Mouse (Mus musculus) lung, adult 2 months (tissue): ENCODE measurements around the gene Vmn2r55. TPM values are rescaled to one million over a fixed set of nuclear protein-coding genes. Genes with fewer than 3 reads are reported as not detected.
"Not testable (repeated sequence)": the region's sequence is repeated elsewhere in the genome, so short reads cannot be mapped to it uniquely, and the experiment has no call there.

Experiments used
- DNase-seq: peaks from one replicate; pipeline ENCODE4 v3.0.0; 2022
- H3K4me1 ChIP-seq: fragments of 200-500 bp; 2 replicates; pipeline ENCODE4 v1.6.1; 2011; ENCODE audit warnings: low read length; ENCODE audit not compliant: control insufficient read depth, insufficient read depth
- H3K4me3 ChIP-seq: fragments of 200-500 bp; replicated peaks from 2 replicates; pipeline ENCODE3; 2011; ENCODE audit warnings: low read depth, mild to moderate bottlenecking, control low read depth, low read length; ENCODE audit errors: extremely low read depth
- CTCF ChIP-seq: fragments of 200-500 bp; IDR thresholded peaks from 2 replicates; pipeline ENCODE4 v1.5.1; 2011; ENCODE audit warnings: mild to moderate bottlenecking, low read length, control low read depth; ENCODE audit not compliant: insufficient read depth
- POLR2A ChIP-seq: fragments of 200-500 bp; IDR thresholded peaks from 2 replicates; pipeline ENCODE4 v1.6.1; 2011; ENCODE audit warnings: low read depth, mild to moderate bottlenecking, control low read depth, low read length, borderline replicate concordance; ENCODE audit errors: extremely low read depth
- WGBS: fragments of 180-500 bp; shearing (Covaris S2); methylation state at CpG from one replicate; pipeline ENCODE4 v1.1.7; 2018; 5-methylcytosine and 5-hydroxymethylcytosine counted together
- polyA plus RNA-seq: library from polyadenylated mRNA; depleted of rRNA; stranded (reverse); fragments of >200 nt; gene quantifications from 2 replicates; pipeline ENCODE4 v1.2.3, GENCODE M21; 2012; rRNA removed

Gene Vmn2r55
- polyA plus RNA-seq, result not detected in 2 replicates

- not testable (repeated sequence) for H3K4me1 ChIP-seq, H3K4me3 ChIP-seq, DNase-seq
- WGBS, result 83% methylated on average over 3 of the region's 3 CpGs
Observed at GRCm38 (mm10) chr7:12684903-12685302, at the start of gene Vmn2r55. Gene Vmn2r55 (minus strand): TSS chr7:12685003.

GRCm38 (mm10) chr7:12640219-12640618, 44.6 kb downstream of the Vmn2r55 start, which contains the start of gene Vmn2r54:
Gene Vmn2r54 (minus strand): TSS chr7:12640319.
- H3K4me3 ChIP-seq, DNase-seq, H3K4me1 ChIP-seq: not testable (repeated sequence)
- 69% methylated on average over 3 of the region's 4 CpGs for WGBS

- Histone ChIP-seq H3K4me1 (no peaks in the 10 kb centered on the region), H3K4me3 (no peak within 1 kb of the TSS)
- DNase-seq, result no peak
- no peak for TF ChIP-seq CTCF
- no peak for TF ChIP-seq POLR2A
Observed at GRCm38 (mm10) chr7:12608688-12609087, 76.1 kb downstream of the Vmn2r55 start, which contains the start of gene Vmn2r53. Gene Vmn2r53 (minus strand): TSS chr7:12608788.

Other genes starting within 250 kb of the Vmn2r55 start
- 2.8 and 3.3 TPM in 2 replicates for gene Zfp606, start 206.7 kb downstream of the Vmn2r55 start, polyA plus RNA-seq
- not detected in 2 replicates for gene 2900092C05Rik, start 172.5 kb downstream of the Vmn2r55 start, polyA plus RNA-seq
- not detected in 2 replicates for gene Vmn2r53, start 76.2 kb downstream of the Vmn2r55 start, polyA plus RNA-seq
- not detected in 2 replicates for gene Vmn2r54, start 44.7 kb downstream of the Vmn2r55 start, polyA plus RNA-seq
- not detected in 2 replicates for gene Vmn2r56, start 50.0 kb upstream of the Vmn2r55 start, polyA plus RNA-seq
- gene Zscan18, start 118.6 kb upstream of the Vmn2r55 start, polyA plus RNA-seq, result 1.4 and 3.1 TPM in 2 replicates
- 0.91 and 2.1 TPM in 2 replicates for gene Zfp329, start 133.9 kb upstream of the Vmn2r55 start, polyA plus RNA-seq
- gene Zfp110, start 149.8 kb upstream of the Vmn2r55 start, polyA plus RNA-seq, result 8.9 and 12.1 TPM in 2 replicates
- 0.74 and 1.2 TPM in 2 replicates for gene Zfp128, start 196.2 kb upstream of the Vmn2r55 start, polyA plus RNA-seq
- gene Zscan22, start 212.8 kb upstream of the Vmn2r55 start, polyA plus RNA-seq, result 8.4 and 8.5 TPM in 2 replicates
- 1,316 and 1,420 TPM in 2 replicates for gene Rps5, start 237.3 kb upstream of the Vmn2r55 start, polyA plus RNA-seq
- 2.3 and 7.0 TPM in 2 replicates for gene Rnf225, start 242.4 kb upstream of the Vmn2r55 start, polyA plus RNA-seq